Comparison of ENCODE assay signal across 27 mouse cellular contexts in genomic region chr1:182518811-182519210, GRCm38 (mm10). TPM values are rescaled to one million over a fixed set of nuclear protein-coding genes. Genes with fewer than 3 reads are reported as not detected.
DNase-seq lines count a peak whose midpoint lies in the region; ATAC-seq and TF ChIP-seq lines count a peak whose summit lies in the region.
"Had no signal": no experiment of that assay in that cellular context is flagged by ENCODE, and none has a peak within 500 bp of the region (broad histone marks: within the 10 kb centered on the region; RNA-seq: fewer than 3 reads in every experiment).

No protein-coding gene starts in this region.

- intact Hi-C loops in heart, postnatal 36 days (cut with DNase I) = no loop called here

- TF ChIP-seq POLR2A in myocyte (IDR thresholded peaks at IDR 0.05; ENCODE audit: insufficient read length, low read depth) = no peak

- no peak overlapping the region for H3K4me3 ChIP-seq in heart, embryonic 12.5 days
- no peak overlapping the region for H3K4me3 ChIP-seq in limb, embryonic 15.5 days
- H3K4me3 ChIP-seq in limb, embryonic 10.5 days = no peak overlapping the region
- peak overlapping the region; percentile 88 for H3K4me3 ChIP-seq in myocyte
- H3K4me3 ChIP-seq: embryonic facial prominence, embryonic 13.5 days; midbrain, embryonic 12.5 days had no signal

- 77% methylated on average over 6 of the region's 6 CpGs for WGBS in heart, embryonic 12.5 days
- 78% methylated on average over 6 of the region's 6 CpGs for WGBS in limb, embryonic 15.5 days
- WGBS in limb, embryonic 10.5 days = 91% methylated on average over 6 of the region's 6 CpGs

- 0 out of 2 replicates have a peak overlapping the region, but pooled peaks have one; percentile 1 for H3K9ac ChIP-seq in heart, embryonic 12.5 days
- no peak overlapping the region for H3K9ac ChIP-seq in limb, embryonic 15.5 days
- H3K9ac ChIP-seq: liver, postnatal 0 days; midbrain, embryonic 12.5 days had no signal

- H3K9me3 ChIP-seq in heart, embryonic 12.5 days (replicated peaks) = no peaks in the 10 kb centered on the region
- no peaks in the 10 kb centered on the region for H3K9me3 ChIP-seq in limb, embryonic 15.5 days
- H3K9me3 ChIP-seq in limb, embryonic 10.5 days (replicated peaks) = no peaks in the 10 kb centered on the region
- H3K9me3 ChIP-seq: embryonic facial prominence, embryonic 13.5 days; midbrain, embryonic 12.5 days had no signal

- H3K4me1 ChIP-seq in heart, embryonic 12.5 days (replicated peaks) = peaks cover 54% of the 10 kb centered on the region
- peaks cover 64% of the 10 kb centered on the region for H3K4me1 ChIP-seq in limb, embryonic 15.5 days
- peaks cover 56% of the 10 kb centered on the region for H3K4me1 ChIP-seq in limb, embryonic 10.5 days

- H3K79me2 ChIP-seq in myocyte (ENCODE audit: control insufficient read depth, insufficient read depth) = peaks cover 32% of the 10 kb centered on the region

- H3ac ChIP-seq in myocyte (ENCODE audit: control insufficient read depth, insufficient read length) = no peak overlapping the region

- no peak overlapping the region for H3K27ac ChIP-seq in heart, embryonic 12.5 days (ENCODE audit: poor library complexity, severe bottlenecking)
- peak overlapping the region; percentile 35; the same call in 1 of the 2 replicates for H3K27ac ChIP-seq in limb, embryonic 15.5 days
- no peak overlapping the region for H3K27ac ChIP-seq in limb, embryonic 10.5 days
- H3K27ac ChIP-seq: hindbrain, postnatal 0 days; midbrain, embryonic 12.5 days had no signal

- no peak for DNase-seq in heart, postnatal 36 days
- no peak for DNase-seq in limb, embryonic 10.5 days (ENCODE audit: low spot score)
- DNase-seq in testis, postnatal 10 days (ENCODE audit: low spot score) = no peak
- no peak for DNase-seq in spleen, postnatal 10 days (ENCODE audit: low spot score in 2 of 2)
- DNase-seq: adrenal gland, adult 8-10 months; cerebellum, adult 2 months; cerebellum, postnatal 25 days; kidney, adult 9 months; kidney, postnatal 14 days; liver, postnatal 0 days; thymus, postnatal 25 days had no signal

- no peak for ATAC-seq in heart, embryonic 12.5 days (ENCODE audit: insufficient number of reproducible peaks, low FRiP score)
- ATAC-seq in limb, embryonic 15.5 days (ENCODE audit: insufficient number of reproducible peaks, low FRiP score, low TSS enrichment, low read depth) = no peak
- ATAC-seq: hindbrain, postnatal 0 days; intestine, embryonic 16.5 days; liver, postnatal 0 days had no signal

- H3K27me3 ChIP-seq in heart, embryonic 12.5 days (replicated peaks) = no peaks in the 10 kb centered on the region
- H3K27me3 ChIP-seq in limb, embryonic 15.5 days = no peaks in the 10 kb centered on the region
- H3K27me3 ChIP-seq in limb, embryonic 10.5 days (ENCODE audit: low read depth, poor library complexity, severe bottlenecking) = peaks cover 11% of the 10 kb centered on the region
- H3K27me3 ChIP-seq in myocyte (ENCODE audit: control insufficient read depth, insufficient read depth, insufficient read length) = no peaks in the 10 kb centered on the region
- H3K27me3 ChIP-seq: embryonic facial prominence, embryonic 13.5 days had no signal

- no peak overlapping the region for H3K4me2 ChIP-seq in heart, embryonic 12.5 days
- no peak overlapping the region for H3K4me2 ChIP-seq in limb, embryonic 15.5 days
- peak overlapping the region; percentile 100 for H3K4me2 ChIP-seq in myocyte (ENCODE audit: low read depth)
- H3K4me2 ChIP-seq: liver, embryonic 11.5 days; midbrain, embryonic 12.5 days had no signal

- H3K36me3 ChIP-seq in heart, embryonic 12.5 days = peaks cover 11% of the 10 kb centered on the region
- no peaks in the 10 kb centered on the region for H3K36me3 ChIP-seq in limb, embryonic 15.5 days
- 0 out of 2 replicates have a peak, but pooled peaks cover 3% of the 10 kb centered on the region for H3K36me3 ChIP-seq in limb, embryonic 10.5 days
- peaks cover 6% of the 10 kb centered on the region for H3K36me3 ChIP-seq in myocyte (ENCODE audit: control insufficient read depth, insufficient read depth)
- H3K36me3 ChIP-seq: midbrain, embryonic 12.5 days had no signal

TF ChIP-seq in myocyte, 11 proteins besides CTCF, POLR2A, EP300 and RAD21:
- no peak for TF ChIP-seq USF1 (IDR thresholded peaks at IDR 0.05; ENCODE audit: low read depth)
- no peak for TF ChIP-seq MYOG (IDR thresholded peaks at IDR 0.05; ENCODE audit: control insufficient read depth in 1 of 3, insufficient read depth in 1 of 3, insufficient read length in 2 of 3, low read depth in 2 of 3)
- TF ChIP-seq POLR2AphosphoS2 (IDR thresholded peaks at IDR 0.05; ENCODE audit: insufficient read length, low read depth) = no peak
- no peak for TF ChIP-seq REST (IDR thresholded peaks at IDR 0.05; ENCODE audit: insufficient read depth, insufficient read length)
- TF ChIP-seq E2F4 (IDR thresholded peaks at IDR 0.05; ENCODE audit: insufficient read depth) = no peak
- TF ChIP-seq TCF12 (IDR thresholded peaks at IDR 0.05; ENCODE audit: insufficient read depth, poor library complexity, severe bottlenecking) = no peak
- TF ChIP-seq SRF (IDR thresholded peaks at IDR 0.05; ENCODE audit: control insufficient read depth, insufficient read length, low read depth) = no peak
- TF ChIP-seq TCF3 (IDR thresholded peaks at IDR 0.05; ENCODE audit: insufficient read length, low read depth) = no peak
- no peak for TF ChIP-seq MYOD1 (IDR thresholded peaks at IDR 0.05; ENCODE audit: control insufficient read depth in 1 of 3, insufficient read length in 2 of 3, low read depth in 2 of 3)
- TF ChIP-seq MAX (IDR thresholded peaks at IDR 0.05; ENCODE audit: low read depth) = no peak
- TF ChIP-seq CEBPB (IDR thresholded peaks at IDR 0.05; ENCODE audit: insufficient read depth, poor library complexity, severe bottlenecking) = no peak

RNA-seq across cellular contexts. Expression of gene Capn2, which starts 1.4 kb away (rescaled TPM):
- 119 and 123 TPM in 2 replicates for polyA plus RNA-seq in heart, embryonic 12.5 days (2016; fragmentation: Nextera tagmentation; extraction: Ambion mirVana)
- total RNA-seq in heart, postnatal 36 days (2021) = 10 to 100 TPM; 58.7 to 79.0 TPM
- polyA plus RNA-seq in limb, embryonic 15.5 days (2015; fragmentation: Nextera tagmentation; extraction: Ambion mirVana) = 150 and 151 TPM in 2 replicates
- 65.2 and 86.5 TPM in 2 replicates for polyA plus RNA-seq in limb, embryonic 10.5 days (2016; fragmentation: Nextera tagmentation; extraction: Ambion mirVana)
- 148 TPM for polyA plus RNA-seq in myocyte (2012; fragmentation: generic; extraction: Trizol)

RNA-seq across cellular contexts. Expression of gene Capn8, which starts 46.0 kb away (rescaled TPM):
- not detected in 2 replicates for polyA plus RNA-seq in heart, embryonic 12.5 days (2016; fragmentation: Nextera tagmentation; extraction: Ambion mirVana)
- not detected for total RNA-seq in heart, postnatal 36 days (2021)
- polyA plus RNA-seq in limb, embryonic 15.5 days (2015; fragmentation: Nextera tagmentation; extraction: Ambion mirVana) = 0.07 TPM in 1 of 2 replicates, not detected in the other
- polyA plus RNA-seq in limb, embryonic 10.5 days (2016; fragmentation: Nextera tagmentation; extraction: Ambion mirVana) = 0.06 TPM in 1 of 2 replicates, not detected in the other
- polyA plus RNA-seq in myocyte (2012; fragmentation: generic; extraction: Trizol) = not detected
- total RNA-seq: gastrocnemius, adult 8-10 months; hindbrain, postnatal 0 days; layer of hippocampus, adult 18-20 months; layer of hippocampus, postnatal 14 days; megakaryocyte, adult 5-6 weeks; neutrophil, adult 5-6 weeks had no signal
- polyA plus RNA-seq: C2C12; embryonic facial prominence, embryonic 13.5 days; hindbrain, embryonic 11.5 days; hindbrain, postnatal 0 days; limb, embryonic 11.5 days; liver, embryonic 11.5 days; liver, postnatal 0 days had no signal
